Mouse (Mus musculus) stomach, embryonic 15.5 days (tissue): ENCODE measurements around the gene Btnl10. TPM values are rescaled to one million over a fixed set of nuclear protein-coding genes. Genes with fewer than 3 reads are reported as not detected.

Source experiments
- ATAC-seq: fragments of 200-750 bp; cut with Nextera tagmentation; 2 replicates; pipeline ENCODE4 v1.8.0; 2017; ENCODE audit warnings: low read depth, moderate number of reproducible peaks, moderate TSS enrichment; ENCODE audit not compliant: insufficient read depth, low FRiP score
- H3K27ac ChIP-seq: fragments of 300-500 bp; sonication (generic); 2 replicates; pipeline ENCODE4 v1.5.1; 2015; ENCODE audit warnings: mild to moderate bottlenecking, inconsistent platforms
- H3K27me3 ChIP-seq: fragments of 300-500 bp; sonication (generic); replicated peaks from 2 replicates; pipeline ENCODE4 v1.6.1; 2015; ENCODE audit warnings: inconsistent platforms
- H3K36me3 ChIP-seq: fragments of 300-500 bp; sonication (generic); 2 replicates; pipeline ENCODE4 v1.6.1; 2015; ENCODE audit warnings: inconsistent platforms
- H3K4me1 ChIP-seq: fragments of 300-500 bp; sonication (generic); 2 replicates; pipeline ENCODE4 v1.6.1; 2015; ENCODE audit warnings: inconsistent platforms
- H3K4me2 ChIP-seq: fragments of 300-500 bp; sonication (generic); 2 replicates; pipeline ENCODE4 v1.6.1; 2015; ENCODE audit warnings: mild to moderate bottlenecking, inconsistent platforms
- H3K4me3 ChIP-seq: fragments of 300-500 bp; sonication (generic); replicated peaks from 2 replicates; pipeline ENCODE4 v1.5.1; 2015; ENCODE audit warnings: inconsistent platforms
- H3K9ac ChIP-seq: fragments of 300-500 bp; sonication (generic); 2 replicates; pipeline ENCODE4 v1.6.1; 2015; ENCODE audit warnings: inconsistent platforms
- H3K9me3 ChIP-seq: fragments of 300-500 bp; sonication (generic); 2 replicates; pipeline ENCODE4 v1.6.1; 2016; ENCODE audit warnings: inconsistent platforms
- WGBS: fragments of 180-500 bp; shearing (Covaris S2); methylation state at CpG from one replicate; pipeline ENCODE4 v1.1.7; 2015; 5-methylcytosine and 5-hydroxymethylcytosine counted together
- polyA plus RNA-seq: library from polyadenylated mRNA; unstranded; fragments of >200 nt; fragmentation: Nextera tagmentation; extraction: Ambion mirVana; gene quantifications from 2 replicates; pipeline ENCODE4 v1.2.1, GENCODE M21; 2015

Btnl10 gene
- polyA plus RNA-seq, 1 experiment from 2014 or later, result 0.95 TPM

DNA sequence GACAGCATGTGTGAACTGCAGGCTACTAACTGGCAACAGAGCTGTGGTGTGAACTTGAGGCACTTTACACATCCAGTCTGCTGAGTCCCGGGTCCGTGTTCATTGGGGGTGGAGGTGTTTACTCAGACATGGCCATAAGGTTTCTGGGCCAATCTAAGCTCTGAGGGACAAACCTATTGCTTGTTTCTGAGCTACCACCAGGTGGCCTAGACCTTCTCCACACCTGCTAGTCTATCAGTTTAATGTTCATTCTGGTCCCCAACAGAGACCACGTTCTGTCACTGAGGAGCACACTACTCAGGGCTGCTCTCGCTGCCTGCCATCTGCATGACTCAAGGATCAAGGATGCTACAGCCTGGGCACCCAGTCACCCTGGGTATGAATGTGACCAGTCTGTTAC, 13.9 kb downstream of the Btnl10 start:
- Histone ChIP-seq H3K4me2 (no peak overlapping the region), H3K4me3 (no peak overlapping the region), H3K36me3 (peaks cover 40% of the 10 kb centered on the region), H3K27me3 (no peaks in the 10 kb centered on the region), H3K4me1 (peaks cover 6% of the 10 kb centered on the region; the same call in 1 of the 2 replicates), H3K27ac (no peak overlapping the region), H3K9me3 (no peaks in the 10 kb centered on the region), H3K9ac (no peak overlapping the region)
- 68% methylated on average over 4 of the region's 4 CpGs for WGBS
- no peak for ATAC-seq

DNA sequence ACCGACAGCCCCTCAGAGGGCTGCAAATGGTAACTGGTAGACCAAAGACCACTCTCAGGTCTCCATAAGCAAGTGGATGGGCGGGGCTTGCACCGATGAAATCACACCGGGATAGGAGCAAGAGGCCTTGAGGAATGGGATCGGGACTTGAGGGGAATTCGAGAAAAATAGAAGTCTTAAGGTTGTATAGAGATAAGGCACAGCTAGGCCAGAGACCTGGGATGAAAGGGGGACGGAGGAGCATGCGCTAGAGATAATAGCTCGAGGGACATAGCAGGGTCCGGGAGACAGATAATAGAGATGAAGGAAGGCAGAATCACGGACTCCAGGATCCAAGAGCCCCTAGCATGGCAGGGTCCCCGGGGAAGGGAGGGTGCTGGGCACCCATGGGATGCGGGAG, 20.2 kb downstream of the Btnl10 start:
- H3K27me3 ChIP-seq, result no peaks in the 10 kb centered on the region
- H3K4me3 ChIP-seq, result peak overlapping the region; percentile 97
- WGBS, result under 1% methylated on average over 13 of the region's 13 CpGs
- H3K9me3 ChIP-seq, result no peaks in the 10 kb centered on the region
- no peak; the same call in none of the 2 replicates for ATAC-seq
- H3K4me2 ChIP-seq, result peak overlapping the region; percentile 89
- peak overlapping the region; percentile 95 for H3K27ac ChIP-seq
- H3K9ac ChIP-seq, result peak overlapping the region; percentile 90
- H3K36me3 ChIP-seq, result peaks cover 21% of the 10 kb centered on the region
- H3K4me1 ChIP-seq, result peaks cover 17% of the 10 kb centered on the region

- peak within 1 kb of the TSS; percentile 97 for H3K4me3 ChIP-seq
- H3K9ac ChIP-seq, result peak within 1 kb of the TSS; percentile 90
- no peaks in the 10 kb centered on the region for H3K9me3 ChIP-seq
- H3K27me3 ChIP-seq, result no peaks in the 10 kb centered on the region
- H3K4me1 ChIP-seq, result peaks cover 17% of the 10 kb centered on the region
- peaks cover 15% of the 10 kb centered on the region for H3K36me3 ChIP-seq
- ATAC-seq, result peak; percentile 97
- WGBS, result under 1% methylated on average over 92 of the region's 95 CpGs
- H3K4me2 ChIP-seq, result peak within 1 kb of the TSS; percentile 89
- peak within 1 kb of the TSS; percentile 95 for H3K27ac ChIP-seq
Measured at GRCm38 (mm10) chr11:58938322-58939087, 20.8 kb downstream of the Btnl10 start, which contains the start of gene Rnf187. Gene Rnf187, minus strand, starts transcription at chr11:58938916.

- H3K9me3 ChIP-seq, result no peaks in the 10 kb centered on the region
- 10% methylated on average over 6 of the region's 6 CpGs for WGBS
- peak overlapping the region; percentile 95; the same call in 1 of the 2 replicates for H3K27ac ChIP-seq
- no peak for ATAC-seq
- peaks cover 9% of the 10 kb centered on the region; the same call in 1 of the 2 replicates for H3K36me3 ChIP-seq
- peak overlapping the region; percentile 97 for H3K4me3 ChIP-seq
- peaks cover 17% of the 10 kb centered on the region for H3K4me1 ChIP-seq
- H3K9ac ChIP-seq, result peak overlapping the region; percentile 90
- H3K27me3 ChIP-seq, result no peaks in the 10 kb centered on the region
- H3K4me2 ChIP-seq, result peak overlapping the region; percentile 89
Measured at GRCm38 (mm10) chr11:58939088-58939439, 21.4 kb downstream of the Btnl10 start.

DNA sequence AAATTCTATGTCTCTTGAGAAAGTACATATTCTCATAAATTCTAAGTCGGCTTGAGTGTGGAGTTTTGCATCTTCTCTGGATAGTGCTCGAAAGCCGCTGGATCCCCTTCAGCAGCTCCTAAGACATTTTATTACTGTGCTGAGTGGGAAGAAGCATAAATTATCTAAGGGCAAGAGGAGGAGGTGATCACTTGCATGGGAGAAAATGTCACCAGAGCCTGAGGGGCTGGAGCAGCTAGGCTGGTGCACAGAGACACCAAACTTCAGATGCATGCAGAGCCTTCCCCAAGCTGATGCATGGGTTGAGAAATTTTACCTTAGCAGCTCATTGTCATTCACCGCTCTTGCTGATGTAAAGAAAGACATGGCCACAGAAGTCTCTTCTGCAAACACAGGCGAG, 26.4 kb downstream of the Btnl10 start:
- Histone ChIP-seq H3K27ac (no peak overlapping the region), H3K27me3 (no peaks in the 10 kb centered on the region), H3K4me3 (no peak overlapping the region), H3K4me2 (no peak overlapping the region), H3K9me3 (no peaks in the 10 kb centered on the region), H3K4me1 (peaks cover 7% of the 10 kb centered on the region; the same call in 1 of the 2 replicates), H3K9ac (no peak overlapping the region), H3K36me3 (no peaks in the 10 kb centered on the region)
- 76% methylated on average over 5 of the region's 5 CpGs for WGBS
- no peak for ATAC-seq

DNA sequence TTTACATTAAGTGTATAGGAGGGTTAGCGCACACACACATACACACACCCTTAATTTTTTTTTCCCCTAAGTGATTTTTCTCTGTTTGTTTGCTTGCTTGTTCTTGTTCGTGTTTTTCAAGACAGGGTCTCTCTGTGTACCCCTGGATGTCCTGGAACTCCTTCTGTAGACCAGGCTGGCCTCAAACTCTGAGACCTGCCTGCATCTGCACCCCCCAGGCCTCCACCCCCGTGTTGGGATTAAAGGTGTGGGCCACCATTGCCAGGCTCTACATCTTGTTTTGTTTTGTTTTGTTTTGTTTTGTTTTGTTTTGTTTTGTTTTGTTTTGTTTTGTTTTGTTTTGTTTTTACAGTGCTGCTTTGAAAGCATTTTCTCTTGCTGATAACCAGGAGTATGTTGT, 29.6 kb downstream of the Btnl10 start:
- 70% methylated on average over 3 of the region's 3 CpGs for WGBS
- no peak for ATAC-seq
- H3K9ac ChIP-seq, result no peak overlapping the region
- 0 out of 2 replicates have a peak, but pooled peaks cover 6% of the 10 kb centered on the region for H3K4me1 ChIP-seq
- no peaks in the 10 kb centered on the region for H3K27me3 ChIP-seq
- no peak overlapping the region for H3K4me3 ChIP-seq
- no peak overlapping the region for H3K27ac ChIP-seq
- H3K4me2 ChIP-seq, result no peak overlapping the region
- H3K9me3 ChIP-seq, result no peaks in the 10 kb centered on the region
- no peaks in the 10 kb centered on the region for H3K36me3 ChIP-seq

- H3K4me1 ChIP-seq, result 0 out of 2 replicates have a peak, but pooled peaks cover 6% of the 10 kb centered on the region
- peak overlapping the region; percentile 89 for H3K27ac ChIP-seq
- 12% methylated on average over 23 of the region's 23 CpGs for WGBS
- H3K9ac ChIP-seq, result 0 out of 2 replicates have a peak overlapping the region, but pooled peaks have one; percentile 2
- H3K36me3 ChIP-seq, result no peaks in the 10 kb centered on the region
- peak overlapping the region; percentile 69 for H3K4me2 ChIP-seq
- no peaks in the 10 kb centered on the region for H3K27me3 ChIP-seq
- H3K4me3 ChIP-seq, result peak overlapping the region; percentile 46
- no peaks in the 10 kb centered on the region for H3K9me3 ChIP-seq
- ATAC-seq, result peak; percentile 29; the same call in 1 of the 2 replicates
Measured at GRCm38 (mm10) chr11:58947798-58948528, 30.3 kb downstream of the Btnl10 start.

- peak; percentile 89 for ATAC-seq
- under 1% methylated on average over 48 of the region's 48 CpGs for WGBS
- H3K4me3 ChIP-seq, result peak within 1 kb of the TSS; percentile 46
- H3K9ac ChIP-seq, result 0 out of 2 replicates have a peak within 1 kb of the TSS, but pooled peaks have one; percentile 34
- no peaks in the 10 kb centered on the region for H3K9me3 ChIP-seq
- no peaks in the 10 kb centered on the region for H3K27me3 ChIP-seq
- no peaks in the 10 kb centered on the region for H3K36me3 ChIP-seq
- H3K4me2 ChIP-seq, result peak within 1 kb of the TSS; percentile 69
- H3K4me1 ChIP-seq, result peaks cover 14% of the 10 kb centered on the region; the same call in 1 of the 2 replicates
- peak within 1 kb of the TSS; percentile 89 for H3K27ac ChIP-seq
Measured at GRCm38 (mm10) chr11:58948542-58949479, 31.1 kb downstream of the Btnl10 start, which contains the start of gene Hist3h2ba. Gene Hist3h2ba, plus strand, starts transcription at chr11:58948920.

DNA sequence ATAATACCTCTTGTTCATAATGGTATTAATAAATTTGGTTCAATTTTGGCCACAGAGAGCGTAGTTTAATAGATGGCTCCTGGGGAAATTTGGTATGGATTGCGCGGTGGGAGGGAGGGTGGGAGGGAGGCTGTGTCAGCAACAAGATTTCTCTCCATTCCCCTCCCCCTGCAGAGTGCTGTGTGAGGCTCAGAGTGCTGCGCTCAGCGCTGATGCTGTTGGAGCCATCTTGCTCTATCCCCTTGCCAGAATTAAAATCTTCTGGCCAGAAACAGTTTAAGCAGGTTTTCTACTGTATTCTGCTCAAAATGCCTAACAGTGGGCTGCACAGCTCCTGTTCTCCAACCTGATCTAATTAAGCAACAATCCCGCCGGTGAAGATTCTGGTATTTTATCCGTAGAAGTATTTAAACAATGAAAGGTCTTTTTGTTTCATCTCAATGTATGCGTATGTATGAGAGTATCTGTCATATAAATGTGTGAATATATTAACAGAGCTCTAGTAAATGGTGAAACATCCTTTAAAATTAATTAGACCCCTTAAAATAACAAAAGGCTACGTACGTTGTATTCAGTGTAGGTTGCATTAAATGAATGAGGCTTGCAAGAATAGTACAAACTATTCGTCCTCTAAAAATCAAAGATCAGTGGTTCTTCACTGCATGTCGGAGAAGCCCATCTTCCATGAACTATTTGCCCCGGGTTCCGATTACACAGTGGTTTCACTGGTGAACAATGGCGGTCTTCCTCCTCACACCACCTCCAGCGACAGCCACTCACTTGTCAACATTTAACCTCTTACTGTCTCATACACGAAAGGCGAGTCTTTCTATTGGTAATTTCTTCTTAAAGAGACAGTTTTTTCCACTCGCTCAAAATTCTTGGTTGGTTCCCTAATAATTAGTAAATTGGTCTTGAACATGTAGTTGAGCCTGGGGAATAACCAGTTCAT, 32.0 kb downstream of the Btnl10 start:
- no peak for ATAC-seq
- H3K27me3 ChIP-seq, result no peaks in the 10 kb centered on the region
- H3K4me3 ChIP-seq, result peak overlapping the region; percentile 46
- H3K9me3 ChIP-seq, result no peaks in the 10 kb centered on the region
- no peaks in the 10 kb centered on the region for H3K36me3 ChIP-seq
- H3K4me1 ChIP-seq, result peaks cover 14% of the 10 kb centered on the region; the same call in 1 of the 2 replicates
- 12% methylated on average over 20 of the region's 20 CpGs for WGBS
- peak overlapping the region; percentile 89 for H3K27ac ChIP-seq
- peak overlapping the region; percentile 69 for H3K4me2 ChIP-seq
- H3K9ac ChIP-seq, result 0 out of 2 replicates have a peak overlapping the region, but pooled peaks have one; percentile 12

GRCm38 (mm10) chr11:58951210-58951609, 33.5 kb downstream of the Btnl10 start:
- H3K4me1 ChIP-seq, result peaks cover 14% of the 10 kb centered on the region; the same call in 1 of the 2 replicates
- 76% methylated on average over 5 of the region's 5 CpGs for WGBS
- H3K36me3 ChIP-seq, result no peaks in the 10 kb centered on the region
- no peak overlapping the region for H3K27ac ChIP-seq
- H3K9me3 ChIP-seq, result no peaks in the 10 kb centered on the region
- H3K4me3 ChIP-seq, result no peak overlapping the region
- H3K4me2 ChIP-seq, result no peak overlapping the region
- no peak for ATAC-seq
- no peaks in the 10 kb centered on the region for H3K27me3 ChIP-seq
- H3K9ac ChIP-seq, result no peak overlapping the region
